Mouse (Mus musculus) ES-E14 (cell line): ENCODE measurements around the gene Foxb1.

Experiments used
- HCFC1 ChIP-seq: IDR thresholded peaks from 2 replicates; pipeline ENCODE4 v1.6.1; 2012; ENCODE audit warnings: low read length, inconsistent platforms, borderline replicate concordance; ENCODE audit not compliant: insufficient read depth
- MAFK ChIP-seq: IDR thresholded peaks from 2 replicates; pipeline ENCODE4 v1.6.1; 2014; ENCODE audit warnings: mild to moderate bottlenecking, low read depth, low read length, inconsistent platforms; ENCODE audit not compliant: insufficient read depth
- ZNF384 ChIP-seq: IDR thresholded peaks from 2 replicates; pipeline ENCODE4 v1.6.1; 2012; ENCODE audit warnings: low read depth, low read length, inconsistent platforms

- TF ChIP-seq HCFC1 (no peak), MAFK (no peak), ZNF384 (no peak)
These were observed 6.0 kb downstream of the Foxb1 start for GRCm38 (mm10) chr9:69754712-69755111.
